Mouse (Mus musculus) erythroblast, adult 5-6 weeks (primary cell): ENCODE data around the gene 4930556J24Rik. TPM values are rescaled to one million over a fixed set of nuclear protein-coding genes. Genes with fewer than 3 reads are reported as not detected.

ENCODE experiments used
- ATAC-seq: replicated peaks from 2 replicates; pipeline ENCODE4 v1.8.0; 2016; ENCODE audit warnings: moderate number of reproducible peaks, mild to moderate bottlenecking, moderate TSS enrichment, inconsistent platforms; ENCODE audit not compliant: poor library complexity, low FRiP score, severe bottlenecking
- total RNA-seq, 2 experiments: library from RNA; stranded (forward) in 1 of 2; stranded (reverse) in 1 of 2; fragments of 150-400 nt in 1 of 2; fragments of 200-764, 138-1000 nt in 1 of 2; gene quantifications; 2 replicates each; pipeline versions ENCODE4 v1.2.3 to v1.2.4; 2015 to 2017; ENCODE audit warnings: low replicate concordance in 2 of 2

The 4930556J24Rik gene
- total RNA-seq, 2 experiments from 2014 or later, result not detected

DNA sequence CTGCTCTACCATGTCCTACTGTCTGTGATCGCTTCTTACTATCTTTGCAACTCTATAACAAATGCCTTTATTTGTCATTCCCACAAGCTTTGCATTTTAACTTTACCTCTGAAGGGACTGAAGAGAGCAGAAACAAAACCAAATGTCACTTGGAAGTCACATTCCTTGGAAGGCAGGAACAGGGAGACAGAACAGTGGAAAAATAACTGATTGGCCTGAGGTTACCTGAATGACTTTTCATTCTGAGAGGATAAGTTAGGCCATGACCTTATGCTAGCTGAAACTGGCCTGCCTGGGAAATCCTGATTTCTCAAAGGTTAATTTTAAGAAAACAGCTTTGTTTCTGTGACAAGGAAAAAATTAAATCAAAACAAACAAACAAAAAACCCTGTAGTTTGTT, 80.6 kb downstream of the 4930556J24Rik start:
- no peak for ATAC-seq

DNA sequence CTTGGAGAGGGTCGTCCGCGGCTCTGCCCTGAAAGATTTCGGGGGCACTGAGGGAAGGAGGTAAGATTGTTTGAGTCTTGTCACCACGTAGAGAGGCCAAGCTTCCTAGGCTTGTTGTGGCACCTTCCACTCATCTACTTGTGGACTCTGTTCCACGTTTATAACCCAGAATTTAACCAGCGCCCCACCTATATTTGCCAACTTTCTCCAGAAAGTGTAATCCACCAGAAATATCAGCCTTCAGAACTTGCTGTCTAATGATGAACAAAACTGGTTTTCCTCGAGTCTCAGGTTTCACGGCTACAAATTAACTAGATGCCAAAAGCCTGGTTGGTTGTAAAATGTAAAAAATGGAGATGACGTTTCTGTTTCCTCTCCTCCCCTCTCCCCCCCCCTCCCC, 81.1 kb downstream of the 4930556J24Rik start:
- no peak for ATAC-seq

GRCm38 (mm10) chr11:3894406-3895281, 81.9 kb downstream of the 4930556J24Rik start, which contains the start of the genes 4921536K21Rik and Dusp18:
TSS of gene 4921536K21Rik (minus strand) at chr11:3895098.
TSS of gene Dusp18 (plus strand) at chr11:3895240.
- peak; percentile 78 for ATAC-seq

DNA sequence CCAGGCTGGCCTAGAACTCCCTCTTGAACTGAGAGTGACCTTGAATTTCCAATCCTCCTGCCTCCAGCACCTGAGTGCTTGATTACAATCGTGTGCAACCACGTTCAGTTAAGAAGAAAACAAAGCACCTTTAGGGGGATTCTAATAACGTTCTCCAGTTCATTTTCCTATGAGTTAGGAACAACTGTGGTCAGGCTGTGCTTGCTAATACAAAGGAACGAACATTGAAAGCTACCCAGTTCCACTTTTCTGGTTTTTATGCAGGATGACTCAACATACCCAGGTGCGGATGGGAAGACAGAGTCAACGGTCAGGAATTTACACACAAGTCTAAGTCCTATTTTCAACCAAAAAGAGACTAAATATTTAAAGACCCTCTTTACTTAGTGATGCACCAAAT, 82.6 kb downstream of the 4930556J24Rik start:
- no peak for ATAC-seq

Other genes with a start within 250 kb of the 4930556J24Rik start
- not detected in 2 replicates for gene Osbp2, start 112.9 kb downstream of the 4930556J24Rik start, total RNA-seq (2015; ENCODE audit: low replicate concordance)
- gene Osbp2, start 112.9 kb downstream of the 4930556J24Rik start, total RNA-seq (2017; ENCODE audit: low replicate concordance), result not detected in 2 replicates
- not detected in 2 replicates for gene 4921536K21Rik, start 81.7 kb downstream of the 4930556J24Rik start, total RNA-seq (2015; ENCODE audit: low replicate concordance)
- gene 4921536K21Rik, start 81.7 kb downstream of the 4930556J24Rik start, total RNA-seq (2017; ENCODE audit: low replicate concordance), result not detected in 2 replicates
- gene Dusp18, start 81.5 kb downstream of the 4930556J24Rik start, total RNA-seq (2015; ENCODE audit: low replicate concordance), result not detected in 2 replicates
- gene Dusp18, start 81.5 kb downstream of the 4930556J24Rik start, total RNA-seq (2017; ENCODE audit: low replicate concordance), result 0.09 TPM in 1 of 2 replicates, not detected in the other
- gene Slc35e4, start 62.1 kb downstream of the 4930556J24Rik start, total RNA-seq (2015; ENCODE audit: low replicate concordance), result 0.38 and 0.63 TPM in 2 replicates
- not detected in 2 replicates for gene Slc35e4, start 62.1 kb downstream of the 4930556J24Rik start, total RNA-seq (2017; ENCODE audit: low replicate concordance)
- gene Tcn2, start 44.6 kb downstream of the 4930556J24Rik start, total RNA-seq (2015; ENCODE audit: low replicate concordance), result 33.4 and 50.3 TPM in 2 replicates
- 12.0 and 20.8 TPM in 2 replicates for gene Tcn2, start 44.6 kb downstream of the 4930556J24Rik start, total RNA-seq (2017; ENCODE audit: low replicate concordance)
- 11.3 and 15.0 TPM in 2 replicates for gene Pes1, start 12.8 kb downstream of the 4930556J24Rik start, total RNA-seq (2015; ENCODE audit: low replicate concordance)
- 19.0 and 20.4 TPM in 2 replicates for gene Pes1, start 12.8 kb downstream of the 4930556J24Rik start, total RNA-seq (2017; ENCODE audit: low replicate concordance)
- gene Gal3st1, start 6.9 kb upstream of the 4930556J24Rik start, total RNA-seq (2015; ENCODE audit: low replicate concordance), result not detected in 2 replicates
- gene Gal3st1, start 6.9 kb upstream of the 4930556J24Rik start, total RNA-seq (2017; ENCODE audit: low replicate concordance), result not detected in 2 replicates
- gene Sec14l4, start 54.7 kb upstream of the 4930556J24Rik start, total RNA-seq (2015; ENCODE audit: low replicate concordance), result not detected in 2 replicates
- gene Sec14l4, start 54.7 kb upstream of the 4930556J24Rik start, total RNA-seq (2017; ENCODE audit: low replicate concordance), result not detected in 2 replicates
- not detected in 2 replicates for gene Sec14l3, start 88.1 kb upstream of the 4930556J24Rik start, total RNA-seq (2015; ENCODE audit: low replicate concordance)
- not detected in 2 replicates for gene Sec14l3, start 88.1 kb upstream of the 4930556J24Rik start, total RNA-seq (2017; ENCODE audit: low replicate concordance)
- gene Mtfp1, start 118.7 kb upstream of the 4930556J24Rik start, total RNA-seq (2015; ENCODE audit: low replicate concordance), result 1.9 and 8.2 TPM in 2 replicates
- 3.7 and 5.6 TPM in 2 replicates for gene Mtfp1, start 118.7 kb upstream of the 4930556J24Rik start, total RNA-seq (2017; ENCODE audit: low replicate concordance)
- 1.5 and 7.7 TPM in 2 replicates for gene Sec14l2, start 146.6 kb upstream of the 4930556J24Rik start, total RNA-seq (2015; ENCODE audit: low replicate concordance)
- 2.5 and 9.9 TPM in 2 replicates for gene Sec14l2, start 146.6 kb upstream of the 4930556J24Rik start, total RNA-seq (2017; ENCODE audit: low replicate concordance)
- 1.5 and 2.5 TPM in 2 replicates for gene Rnf215, start 158.4 kb upstream of the 4930556J24Rik start, total RNA-seq (2015; ENCODE audit: low replicate concordance)
- gene Rnf215, start 158.4 kb upstream of the 4930556J24Rik start, total RNA-seq (2017; ENCODE audit: low replicate concordance), result 4.7 and 8.6 TPM in 2 replicates
- 0.21 and 0.77 TPM in 2 replicates for gene Ccdc157, start 183.5 kb upstream of the 4930556J24Rik start, total RNA-seq (2015; ENCODE audit: low replicate concordance)
- gene Ccdc157, start 183.5 kb upstream of the 4930556J24Rik start, total RNA-seq (2017; ENCODE audit: low replicate concordance), result 1.0 and 1.3 TPM in 2 replicates
- 12.7 and 19.6 TPM in 2 replicates for gene Sf3a1, start 183.6 kb upstream of the 4930556J24Rik start, total RNA-seq (2015; ENCODE audit: low replicate concordance)
- gene Sf3a1, start 183.6 kb upstream of the 4930556J24Rik start, total RNA-seq (2017; ENCODE audit: low replicate concordance), result 10.8 and 18.4 TPM in 2 replicates
- gene Tbc1d10a, start 210.0 kb upstream of the 4930556J24Rik start, total RNA-seq (2015; ENCODE audit: low replicate concordance), result 1.7 and 3.5 TPM in 2 replicates
- 0.42 and 1.4 TPM in 2 replicates for gene Tbc1d10a, start 210.0 kb upstream of the 4930556J24Rik start, total RNA-seq (2017; ENCODE audit: low replicate concordance)
- not detected in 2 replicates for gene Castor1, start 241.4 kb upstream of the 4930556J24Rik start, total RNA-seq (2015; ENCODE audit: low replicate concordance)
- gene Castor1, start 241.4 kb upstream of the 4930556J24Rik start, total RNA-seq (2017; ENCODE audit: low replicate concordance), result not detected in 2 replicates